Mouse (Mus musculus): Measurements from ENCODE around the gene Mid1. TPM values are rescaled to one million over a fixed set of nuclear protein-coding genes. Genes with fewer than 3 reads are reported as not detected.

The Mid1 gene
- polyA plus RNA-seq, 1 experiment from 2014 or later, result 11.9 TPM

DNA sequence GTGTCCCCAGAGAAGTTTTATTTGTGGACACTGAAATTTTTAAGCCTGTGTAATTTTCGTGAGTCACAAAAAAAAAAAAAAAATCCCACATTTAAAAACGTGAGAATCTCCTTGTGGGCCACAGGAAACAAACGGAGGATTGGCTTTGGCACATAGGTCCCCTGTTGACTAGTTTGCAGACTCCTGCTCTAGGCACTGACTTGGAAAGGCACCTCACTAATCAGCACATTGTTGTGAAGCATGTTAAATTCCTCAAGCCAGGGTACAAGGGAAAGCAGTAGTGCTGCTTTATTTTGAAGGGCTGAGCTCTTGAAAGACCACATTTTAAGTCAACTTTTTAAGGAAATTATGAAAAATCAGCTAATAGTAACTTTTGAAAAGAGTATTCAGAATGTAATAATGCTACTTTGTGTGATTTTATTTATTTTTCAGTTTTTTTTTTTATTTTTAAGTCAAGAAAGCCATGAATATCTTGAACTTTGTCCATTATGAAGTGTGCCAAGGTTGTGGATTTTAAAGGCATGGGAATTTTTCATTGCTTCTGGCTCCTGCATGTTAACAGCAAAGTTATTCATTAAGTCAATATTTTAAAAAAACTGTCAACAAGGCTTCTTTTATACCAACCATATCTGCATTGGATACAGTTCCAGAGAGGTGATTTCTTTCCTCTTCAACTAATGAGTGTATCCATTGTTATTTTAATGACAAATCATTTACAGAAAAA, 214.4 kb downstream of the Mid1 start:
- H3K9me3 ChIP-seq (replicated peaks), result no peaks in the 10 kb centered on the region
- WGBS, result 20% methylated on average over 3 of the region's 3 CpGs
- H3K36me3 ChIP-seq, result no peaks in the 10 kb centered on the region
- no peak overlapping the region for H3K27ac ChIP-seq
- H3K27me3 ChIP-seq, result peaks cover 12% of the 10 kb centered on the region
- no peak for ATAC-seq (ENCODE audit: low FRiP score)
- no peak overlapping the region for H3K9ac ChIP-seq
- no peaks in the 10 kb centered on the region for H3K4me1 ChIP-seq
- no peak overlapping the region for H3K4me2 ChIP-seq (replicated peaks)
- H3K4me3 ChIP-seq, result no peak overlapping the region

DNA sequence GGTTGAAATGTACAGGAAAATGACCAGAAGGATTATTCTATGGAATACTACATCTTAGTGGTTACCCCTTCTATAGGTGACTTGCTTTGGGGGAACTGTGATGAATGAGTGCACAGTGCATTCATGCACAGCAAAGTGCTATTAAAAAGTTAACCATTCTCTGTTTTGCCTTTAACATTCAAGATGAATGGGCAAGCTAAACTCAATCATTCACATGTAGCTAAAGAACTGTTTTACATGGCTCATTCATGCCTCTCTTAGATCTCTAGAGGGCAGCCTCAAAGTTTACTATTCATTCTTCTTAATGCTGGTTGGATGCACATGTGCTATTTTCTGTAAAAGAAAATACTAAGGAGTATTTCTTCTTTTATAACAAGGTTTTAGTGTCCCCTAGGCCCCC, 217.9 kb downstream of the Mid1 start:
- no peak for ATAC-seq (ENCODE audit: low FRiP score)
- H3K9me3 ChIP-seq (replicated peaks), result no peaks in the 10 kb centered on the region
- no peak overlapping the region for H3K4me3 ChIP-seq
- no peak overlapping the region for H3K27ac ChIP-seq
- H3K27me3 ChIP-seq, result peaks cover 19% of the 10 kb centered on the region
- H3K4me1 ChIP-seq, result peaks cover 5% of the 10 kb centered on the region; the same call in 1 of the 2 replicates
- no peaks in the 10 kb centered on the region for H3K36me3 ChIP-seq
- H3K4me2 ChIP-seq (replicated peaks), result no peak overlapping the region
- H3K9ac ChIP-seq, result no peak overlapping the region

DNA sequence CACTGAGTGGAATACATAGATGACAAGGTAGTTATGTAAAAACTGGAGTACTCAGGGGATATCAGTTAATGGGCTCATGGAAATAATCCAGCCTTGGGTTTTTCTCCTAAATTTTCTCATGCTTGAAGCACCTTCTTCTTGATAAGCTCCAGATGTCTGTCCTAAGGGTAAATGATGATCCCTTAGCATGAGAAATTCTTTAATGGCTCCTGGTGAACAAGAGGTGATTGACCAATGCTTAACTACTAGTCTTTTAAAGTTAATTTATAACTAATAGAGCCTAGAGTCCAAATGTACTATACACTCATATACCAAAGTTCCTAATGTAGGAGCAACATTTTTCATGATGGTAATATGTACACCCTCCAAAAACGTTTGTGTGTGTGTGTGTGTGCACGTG, 218.7 kb downstream of the Mid1 start:
- Histone ChIP-seq H3K9me3 (replicated peaks) (no peaks in the 10 kb centered on the region), H3K9ac (no peak overlapping the region), H3K4me2 (replicated peaks) (no peak overlapping the region), H3K4me1 (peaks cover 5% of the 10 kb centered on the region; the same call in 1 of the 2 replicates), H3K27me3 (peaks cover 26% of the 10 kb centered on the region), H3K36me3 (no peaks in the 10 kb centered on the region), H3K4me3 (no peak overlapping the region), H3K27ac (no peak overlapping the region)
- WGBS, result 59% methylated on average over 2 of the region's 2 CpGs
- ATAC-seq (ENCODE audit: low FRiP score), result no peak

DNA sequence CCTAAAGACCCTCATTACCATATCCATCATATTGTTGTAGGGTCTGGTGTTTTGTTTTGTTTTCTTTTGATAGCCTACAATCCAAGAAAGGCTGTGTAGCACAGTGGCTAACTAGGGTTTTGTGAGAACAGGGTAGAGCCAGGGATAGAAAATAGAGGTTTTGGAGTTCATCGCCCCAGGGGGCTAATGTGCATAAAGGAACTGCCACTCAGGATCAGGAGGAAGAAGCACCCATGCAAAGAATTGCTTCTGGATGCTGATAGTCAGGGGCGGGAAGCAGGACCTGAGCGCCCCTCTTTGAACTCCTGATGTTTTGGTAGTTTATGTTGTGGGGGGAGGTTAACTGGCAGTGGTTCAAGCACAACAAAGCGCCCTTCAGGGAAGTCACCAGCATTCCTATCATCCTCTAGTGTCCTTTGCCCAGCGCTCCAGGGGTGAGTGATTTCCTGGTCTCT, 221.1 kb downstream of the Mid1 start:
- H3K4me2 ChIP-seq (replicated peaks), result 0 out of 2 replicates have a peak overlapping the region, but pooled peaks have one; percentile 15
- peak; percentile 74 for ATAC-seq (ENCODE audit: low FRiP score)
- WGBS, result 11% methylated on average over 5 of the region's 5 CpGs
- H3K4me1 ChIP-seq, result peaks cover 5% of the 10 kb centered on the region; the same call in 1 of the 2 replicates
- no peak overlapping the region for H3K4me3 ChIP-seq
- no peak overlapping the region for H3K27ac ChIP-seq
- no peak overlapping the region for H3K9ac ChIP-seq
- peaks cover 34% of the 10 kb centered on the region for H3K27me3 ChIP-seq
- H3K36me3 ChIP-seq, result no peaks in the 10 kb centered on the region
- no peaks in the 10 kb centered on the region for H3K9me3 ChIP-seq (replicated peaks)

DNA sequence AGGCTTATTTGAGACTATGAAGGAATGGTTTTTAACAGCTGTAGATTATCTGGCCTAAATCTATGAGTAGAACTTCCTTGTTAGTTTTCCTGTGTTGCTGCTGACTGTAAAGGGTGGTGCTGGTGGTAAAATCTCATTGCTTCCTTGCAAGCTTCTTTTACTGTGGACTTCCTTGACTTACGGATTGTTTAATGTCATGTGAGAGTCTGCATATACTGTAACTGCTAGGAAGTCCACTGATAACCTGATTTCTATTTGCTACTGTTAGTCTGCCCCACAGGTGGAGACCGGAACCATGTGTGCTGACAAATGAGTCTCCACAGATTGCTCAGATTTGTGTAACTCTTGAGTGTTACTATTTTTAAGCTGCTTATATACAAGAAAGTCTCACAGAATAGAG, 224.9 kb downstream of the Mid1 start:
- Histone ChIP-seq H3K36me3 (no peaks in the 10 kb centered on the region), H3K27ac (no peak overlapping the region)

DNA sequence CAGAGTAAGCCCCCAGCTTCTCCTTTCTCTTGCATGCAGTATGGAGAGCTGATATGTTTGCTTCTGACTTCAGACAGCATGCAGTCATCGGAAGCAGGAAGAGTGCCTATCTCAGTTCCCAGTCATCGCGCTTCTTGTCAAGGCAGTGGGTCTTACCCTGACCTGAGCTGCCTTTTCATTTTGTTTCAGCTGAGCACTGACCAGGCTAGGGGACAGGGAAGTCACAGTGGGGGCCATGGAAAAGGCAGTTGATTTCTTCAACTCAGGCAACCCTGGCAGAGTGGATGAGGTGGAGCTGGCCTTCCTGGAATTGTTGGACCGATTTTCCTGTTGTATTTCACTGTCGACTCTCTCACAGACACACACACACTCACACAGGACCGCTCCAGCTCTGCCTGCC, 230.7 kb downstream of the Mid1 start:
- ATAC-seq (ENCODE audit: low FRiP score), result no peak
- WGBS, result 89% methylated on average over 6 of the region's 6 CpGs

More for the DNA sequence above, 224.9 kb downstream of the Mid1 start:
- no peak for ATAC-seq (ENCODE audit: low FRiP score)
- H3K9ac ChIP-seq, result no peak overlapping the region
- no peak overlapping the region for H3K4me2 ChIP-seq (replicated peaks)
- peaks cover 28% of the 10 kb centered on the region for H3K27me3 ChIP-seq
- H3K9me3 ChIP-seq (replicated peaks), result no peaks in the 10 kb centered on the region
- no peak overlapping the region for H3K4me3 ChIP-seq
- 82% methylated on average over 2 of the region's 2 CpGs for WGBS
- H3K4me1 ChIP-seq, result peaks cover 5% of the 10 kb centered on the region; the same call in 1 of the 2 replicates

DNA sequence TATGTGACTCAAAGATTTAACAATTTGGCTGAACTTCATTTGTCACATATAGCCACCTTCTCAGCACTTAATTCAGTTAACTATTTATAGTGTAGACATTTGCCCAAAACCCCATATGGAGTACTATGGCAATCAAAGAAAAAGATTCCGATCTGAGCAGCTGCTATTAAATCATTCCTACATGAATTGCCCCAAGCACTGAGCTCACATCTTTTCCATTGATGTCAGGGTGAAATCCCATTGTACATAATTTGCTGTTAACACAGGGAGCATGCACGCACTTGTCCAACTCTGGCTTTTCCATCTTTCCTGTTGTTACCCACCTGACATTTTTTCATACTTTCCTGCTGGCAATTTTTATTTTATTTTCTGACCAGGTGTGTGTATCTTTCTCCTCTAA, 237.5 kb downstream of the Mid1 start:
- Histone ChIP-seq H3K4me3 (no peak overlapping the region), H3K9ac (no peak overlapping the region), H3K36me3 (no peaks in the 10 kb centered on the region), H3K27ac (0 out of 2 replicates have a peak overlapping the region, but pooled peaks have one; percentile 62), H3K9me3 (replicated peaks) (no peaks in the 10 kb centered on the region), H3K27me3 (peaks cover 23% of the 10 kb centered on the region), H3K4me2 (replicated peaks) (no peak overlapping the region), H3K4me1 (peaks cover 6% of the 10 kb centered on the region; the same call in 1 of the 2 replicates)
- no peak for ATAC-seq (ENCODE audit: low FRiP score)
- 64% methylated on average over 2 of the region's 2 CpGs for WGBS

More for the DNA sequence above, 230.7 kb downstream of the Mid1 start:
- no peaks in the 10 kb centered on the region for H3K9me3 ChIP-seq (replicated peaks)
- peaks cover 19% of the 10 kb centered on the region for H3K27me3 ChIP-seq
- no peak overlapping the region for H3K9ac ChIP-seq
- H3K27ac ChIP-seq, result no peak overlapping the region
- no peaks in the 10 kb centered on the region for H3K36me3 ChIP-seq
- H3K4me2 ChIP-seq (replicated peaks), result no peak overlapping the region
- H3K4me1 ChIP-seq, result no peaks in the 10 kb centered on the region
- H3K4me3 ChIP-seq, result no peak overlapping the region

DNA sequence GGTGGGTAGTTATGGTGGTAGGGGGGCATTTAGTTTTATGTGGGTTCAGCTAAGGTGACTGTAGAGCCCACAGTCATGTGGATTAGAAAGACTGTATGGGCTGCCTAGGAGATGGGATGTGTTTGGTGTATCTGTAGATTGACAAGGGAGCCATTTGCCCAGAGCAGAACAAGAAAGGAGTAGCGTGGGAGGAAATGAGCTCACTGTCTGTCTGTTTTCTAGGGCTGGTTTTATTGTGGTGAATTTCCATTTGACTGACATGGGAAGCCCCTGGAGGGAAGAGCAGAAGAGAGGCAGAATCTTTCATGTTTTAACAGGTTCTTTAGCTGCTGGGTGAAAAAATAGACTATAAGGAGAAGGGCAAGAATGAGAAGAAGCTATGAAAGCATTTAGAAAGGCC, 238.4 kb downstream of the Mid1 start:
- no peak overlapping the region for H3K4me2 ChIP-seq (replicated peaks)
- 60% methylated on average over 1 of the region's 1 CpGs for WGBS
- no peak overlapping the region for H3K4me3 ChIP-seq

DNA sequence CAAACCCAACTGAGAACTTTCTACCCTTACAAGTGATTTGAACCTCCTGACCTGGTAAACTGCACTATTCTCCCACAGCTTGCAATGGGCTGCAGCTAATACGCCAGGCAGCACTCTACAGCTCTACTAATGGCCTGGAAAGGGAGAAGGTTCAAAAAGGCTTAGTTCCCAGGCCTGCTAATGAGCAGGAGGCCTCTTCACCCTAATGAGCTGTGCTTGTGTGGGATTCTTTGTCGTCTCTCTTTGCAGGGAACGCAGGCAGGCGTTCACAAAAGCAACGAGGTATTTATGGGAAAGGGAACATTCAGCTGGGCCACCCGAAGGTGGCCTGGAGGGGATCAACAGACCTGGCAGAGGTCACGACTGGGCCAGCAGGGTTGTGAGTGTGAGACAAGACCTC, 240.6 kb downstream of the Mid1 start:
- no peak overlapping the region for H3K9ac ChIP-seq
- no peak overlapping the region for H3K4me3 ChIP-seq
- no peak overlapping the region for H3K27ac ChIP-seq
- no peak overlapping the region for H3K4me2 ChIP-seq (replicated peaks)
- H3K4me1 ChIP-seq, result peaks cover 6% of the 10 kb centered on the region; the same call in 1 of the 2 replicates
- no peaks in the 10 kb centered on the region for H3K36me3 ChIP-seq
- no peaks in the 10 kb centered on the region for H3K9me3 ChIP-seq (replicated peaks)
- ATAC-seq (ENCODE audit: low FRiP score), result 0 out of 2 replicates have a peak, but pooled peaks have one; percentile 26
- 21% methylated on average over 7 of the region's 7 CpGs for WGBS
- H3K27me3 ChIP-seq, result peaks cover 24% of the 10 kb centered on the region

More for the DNA sequence above, 238.4 kb downstream of the Mid1 start:
- no peaks in the 10 kb centered on the region for H3K36me3 ChIP-seq
- H3K9me3 ChIP-seq (replicated peaks), result no peaks in the 10 kb centered on the region
- peaks cover 6% of the 10 kb centered on the region; the same call in 1 of the 2 replicates for H3K4me1 ChIP-seq
- ATAC-seq (ENCODE audit: low FRiP score), result 0 out of 2 replicates have a peak, but pooled peaks have one; percentile 38
- H3K27me3 ChIP-seq, result peaks cover 26% of the 10 kb centered on the region
- peak overlapping the region; percentile 62 for H3K27ac ChIP-seq
- H3K9ac ChIP-seq, result no peak overlapping the region

DNA sequence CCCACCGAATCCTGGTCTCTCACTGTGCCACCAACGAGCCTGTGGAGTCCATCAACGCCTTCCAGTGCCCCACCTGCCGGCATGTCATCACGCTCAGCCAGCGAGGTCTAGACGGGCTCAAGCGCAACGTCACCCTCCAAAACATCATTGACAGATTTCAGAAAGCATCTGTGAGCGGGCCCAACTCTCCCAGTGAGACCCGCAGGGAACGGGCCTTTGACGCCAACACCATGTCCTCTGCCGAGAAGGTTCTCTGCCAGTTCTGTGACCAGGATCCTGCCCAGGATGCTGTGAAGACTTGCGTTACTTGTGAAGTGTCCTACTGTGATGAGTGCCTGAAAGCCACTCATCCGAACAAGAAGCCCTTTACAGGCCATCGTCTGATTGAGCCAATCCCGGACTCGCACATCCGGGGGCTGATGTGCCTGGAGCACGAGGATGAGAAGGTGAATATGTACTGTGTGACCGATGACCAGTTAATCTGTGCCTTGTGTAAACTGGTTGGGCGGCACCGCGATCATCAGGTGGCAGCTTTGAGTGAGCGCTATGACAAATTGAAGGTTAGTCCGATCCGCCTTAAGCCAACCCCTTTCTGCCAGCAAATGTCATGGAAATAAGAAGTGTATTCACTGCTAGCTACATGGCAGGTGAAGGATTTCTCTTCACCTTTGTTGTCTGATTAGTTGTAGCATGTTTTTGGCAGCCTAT, 242.3 kb downstream of the Mid1 start:
- H3K9ac ChIP-seq, result no peak overlapping the region
- ATAC-seq (ENCODE audit: low FRiP score), result no peak
- 74% methylated on average over 28 of the region's 28 CpGs for WGBS
- H3K9me3 ChIP-seq (replicated peaks), result no peaks in the 10 kb centered on the region
- H3K4me3 ChIP-seq, result no peak overlapping the region
- H3K36me3 ChIP-seq, result no peaks in the 10 kb centered on the region
- peaks cover 24% of the 10 kb centered on the region for H3K27me3 ChIP-seq
- peaks cover 6% of the 10 kb centered on the region; the same call in 1 of the 2 replicates for H3K4me1 ChIP-seq
- no peak overlapping the region for H3K4me2 ChIP-seq (replicated peaks)
- no peak overlapping the region for H3K27ac ChIP-seq

DNA sequence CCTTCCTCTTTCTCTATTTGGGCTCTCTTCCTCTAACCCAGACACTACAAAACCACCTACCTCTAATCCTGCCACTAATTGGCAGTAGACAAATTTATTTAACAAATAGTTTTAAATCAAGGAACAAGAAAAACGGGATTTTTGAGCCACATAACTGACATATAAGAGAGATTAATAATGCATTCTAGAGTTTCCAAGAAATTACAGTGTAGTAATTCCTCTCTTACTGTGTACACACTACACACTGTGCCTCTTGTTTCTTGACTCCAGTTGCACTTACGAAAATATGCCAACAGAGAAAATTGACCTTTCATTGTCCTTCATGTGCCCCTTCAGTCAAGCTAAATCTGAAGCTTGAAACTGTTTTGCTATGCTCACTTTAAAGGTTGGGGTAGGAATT, 245.9 kb downstream of the Mid1 start:
- H3K36me3 ChIP-seq, result no peaks in the 10 kb centered on the region
- no peak overlapping the region for H3K4me3 ChIP-seq
- no peak for ATAC-seq (ENCODE audit: low FRiP score)
- no peak overlapping the region for H3K27ac ChIP-seq
- peaks cover 2% of the 10 kb centered on the region; the same call in 1 of the 2 replicates for H3K4me1 ChIP-seq
- WGBS, result 68% methylated on average over 2 of the region's 2 CpGs
- H3K27me3 ChIP-seq, result peaks cover 35% of the 10 kb centered on the region
- no peak overlapping the region for H3K9ac ChIP-seq
- no peaks in the 10 kb centered on the region for H3K9me3 ChIP-seq (replicated peaks)
- H3K4me2 ChIP-seq (replicated peaks), result no peak overlapping the region

DNA sequence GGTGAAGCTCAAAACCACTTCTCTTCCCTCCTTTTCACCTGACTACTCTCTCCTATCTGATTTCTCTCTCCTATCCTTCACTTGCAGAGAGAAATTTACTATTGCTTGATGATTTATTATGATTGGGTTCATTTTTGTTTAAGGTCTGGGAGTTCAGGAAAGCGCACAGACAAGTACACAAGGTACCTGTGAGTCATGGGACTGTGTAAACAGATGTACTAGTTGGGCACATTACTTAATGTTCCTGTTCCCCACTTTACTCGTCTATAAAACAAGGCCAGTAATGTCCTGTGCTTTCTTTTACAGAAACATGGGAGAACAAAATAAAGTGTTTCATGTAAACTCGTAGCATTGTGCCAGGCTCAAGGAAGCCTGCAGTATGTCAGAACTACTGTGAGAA, 248.2 kb downstream of the Mid1 start:
- H3K27ac ChIP-seq, result no peak overlapping the region
- H3K27me3 ChIP-seq, result peaks cover 33% of the 10 kb centered on the region
- WGBS, result 82% methylated on average over 3 of the region's 3 CpGs

More for the DNA sequence above, 248.2 kb downstream of the Mid1 start:
- H3K9ac ChIP-seq, result no peak overlapping the region
- H3K36me3 ChIP-seq, result no peaks in the 10 kb centered on the region
- no peaks in the 10 kb centered on the region for H3K9me3 ChIP-seq (replicated peaks)
- no peak overlapping the region for H3K4me2 ChIP-seq (replicated peaks)
- no peak for ATAC-seq (ENCODE audit: low FRiP score)
- H3K4me1 ChIP-seq, result peaks cover 4% of the 10 kb centered on the region; the same call in 1 of the 2 replicates
- H3K4me3 ChIP-seq, result no peak overlapping the region

All from hindbrain, embryonic 12.5 days (tissue).